8 mouse cellular contexts compared by ENCODE assay signal in genomic region chr1:181211920-181212633, GRCm38 (mm10). TPM values are rescaled to one million over a fixed set of nuclear protein-coding genes. Genes with fewer than 3 reads are reported as not detected.
DNase-seq lines count a peak whose midpoint lies in the region; ATAC-seq lines count a peak whose summit lies in the region.

Wdr26 (minus strand) TSS chr1:181212001.

- peak within 1 kb of the TSS; percentile 80 for H3K4me2 ChIP-seq in embryonic facial prominence, embryonic 14.5 days (ENCODE audit: low read depth, low read length)
- H3K4me2 ChIP-seq in kidney, embryonic 14.5 days (replicated peaks; ENCODE audit: low read depth, low read length) = peak within 1 kb of the TSS; percentile 85
- H3K4me2 ChIP-seq in limb, embryonic 15.5 days = peak within 1 kb of the TSS; percentile 78

- peaks cover 9% of the 10 kb centered on the region for H3K36me3 ChIP-seq in embryonic facial prominence, embryonic 14.5 days (ENCODE audit: control insufficient read depth, insufficient read depth, low read length)
- H3K36me3 ChIP-seq in kidney, embryonic 14.5 days (ENCODE audit: control insufficient read depth, insufficient read depth, low read length) = peaks cover 9% of the 10 kb centered on the region; the same call in 1 of the 2 replicates
- no peaks in the 10 kb centered on the region for H3K36me3 ChIP-seq in limb, embryonic 15.5 days

- peak; percentile 97 for ATAC-seq in embryonic facial prominence, embryonic 14.5 days (ENCODE audit: low read depth)
- peak; percentile 96 for ATAC-seq in kidney, embryonic 14.5 days (ENCODE audit: low FRiP score, low TSS enrichment)
- ATAC-seq in limb, embryonic 15.5 days (ENCODE audit: insufficient number of reproducible peaks, low FRiP score, low TSS enrichment, low read depth) = peak; percentile 90

- DNase-seq in 416B (ENCODE audit: low read depth) = peak; percentile 85
- peak; percentile 37 to 71 for DNase-seq in adrenal gland, postnatal 4 days (ENCODE audit: low spot score in 2 of 2)
- DNase-seq in embryonic facial prominence, embryonic 14.5 days (ENCODE audit: low spot score) = peak; percentile 96
- peak; percentile 83 to 85 for DNase-seq in heart, adult 9 months (ENCODE audit: low spot score in 2 of 2)
- DNase-seq in monocyte, adult 2 months (ENCODE audit: low read depth in 1 of 2, low spot score in 2 of 2) = peak; percentile 43 to 75
- peak; percentile 87 to 89 for DNase-seq in spleen, postnatal 36 days (ENCODE audit: low spot score in 2 of 2)

- peaks cover 14% of the 10 kb centered on the region for H3K4me1 ChIP-seq in embryonic facial prominence, embryonic 14.5 days (ENCODE audit: control insufficient read depth, insufficient read depth, low read length)
- peaks cover 9% of the 10 kb centered on the region for H3K4me1 ChIP-seq in kidney, embryonic 14.5 days (ENCODE audit: control insufficient read depth, insufficient read depth, low read length)
- peaks cover 23% of the 10 kb centered on the region for H3K4me1 ChIP-seq in limb, embryonic 15.5 days

- H3K9me3 ChIP-seq in embryonic facial prominence, embryonic 14.5 days (ENCODE audit: control insufficient read depth, low read length) = no peaks in the 10 kb centered on the region
- no peaks in the 10 kb centered on the region for H3K9me3 ChIP-seq in kidney, embryonic 14.5 days (ENCODE audit: control insufficient read depth, low read length)
- H3K9me3 ChIP-seq in limb, embryonic 15.5 days = no peaks in the 10 kb centered on the region

- WGBS in embryonic facial prominence, embryonic 14.5 days = 0% methylated on average over 10 of the region's 54 CpGs
- under 1% methylated on average over 49 of the region's 54 CpGs for WGBS in kidney, embryonic 14.5 days
- under 1% methylated on average over 50 of the region's 54 CpGs for WGBS in limb, embryonic 15.5 days

- peak within 1 kb of the TSS; percentile 95 for H3K27ac ChIP-seq in embryonic facial prominence, embryonic 14.5 days (replicated peaks; ENCODE audit: low read depth, low read length)
- H3K27ac ChIP-seq in kidney, embryonic 14.5 days (ENCODE audit: low read depth, low read length) = peak within 1 kb of the TSS; percentile 83
- H3K27ac ChIP-seq in limb, embryonic 15.5 days = peak within 1 kb of the TSS; percentile 94

- H3K4me3 ChIP-seq in embryonic facial prominence, embryonic 14.5 days (ENCODE audit: low read depth, low read length) = peak within 1 kb of the TSS; percentile 97
- peak within 1 kb of the TSS; percentile 100 for H3K4me3 ChIP-seq in kidney, embryonic 14.5 days (ENCODE audit: low read length)
- peak within 1 kb of the TSS; percentile 99 for H3K4me3 ChIP-seq in limb, embryonic 15.5 days

- H3K9ac ChIP-seq in embryonic facial prominence, embryonic 14.5 days (ENCODE audit: low read depth, low read length) = peak within 1 kb of the TSS; percentile 99
- H3K9ac ChIP-seq in kidney, embryonic 14.5 days (ENCODE audit: low read depth, low read length) = peak within 1 kb of the TSS; percentile 99
- peak within 1 kb of the TSS; percentile 98 for H3K9ac ChIP-seq in limb, embryonic 15.5 days

- H3K27me3 ChIP-seq in embryonic facial prominence, embryonic 14.5 days (replicated peaks; ENCODE audit: control insufficient read depth, insufficient read depth, low read length) = no peaks in the 10 kb centered on the region
- H3K27me3 ChIP-seq in kidney, embryonic 14.5 days (ENCODE audit: control insufficient read depth, insufficient read depth, low read length) = no peaks in the 10 kb centered on the region
- H3K27me3 ChIP-seq in limb, embryonic 15.5 days = no peaks in the 10 kb centered on the region

RNA-seq across cellular contexts. Expression of gene Wdr26, which starts in this region (rescaled TPM):
- total RNA-seq in adrenal gland, postnatal 4 days (2021) = 100 to 1,000 TPM; 162 to 186 TPM
- 41.7 and 50.8 TPM in 2 replicates for polyA plus RNA-seq in embryonic facial prominence, embryonic 14.5 days (2014; fragmentation: Nextera tagmentation; extraction: Ambion mirVana)
- 54.5 and 55.9 TPM in 2 replicates for polyA plus RNA-seq in kidney, embryonic 14.5 days (2014; fragmentation: Nextera tagmentation; extraction: Ambion mirVana)
- 28.3 and 32.6 TPM in 2 replicates for polyA plus RNA-seq in limb, embryonic 15.5 days (2015; fragmentation: Nextera tagmentation; extraction: Ambion mirVana)

Comparison
In these comparisons a context has a peak if more than half of its experiments do, and no peak if none do; other contexts are left out.
1. Peak in every context shown above with its lines: DNase-seq, ATAC-seq, H3K4me3 ChIP-seq and H3K27ac ChIP-seq.